Mouse (Mus musculus): ENCODE measurements at regions not wholly inside any gene's neighbourhood (a gene's known extent, or its start where the extent isn't known, plus 50 kb on each side); places are given as distances from the start of the nearest gene placed in this dataset.

DNA sequence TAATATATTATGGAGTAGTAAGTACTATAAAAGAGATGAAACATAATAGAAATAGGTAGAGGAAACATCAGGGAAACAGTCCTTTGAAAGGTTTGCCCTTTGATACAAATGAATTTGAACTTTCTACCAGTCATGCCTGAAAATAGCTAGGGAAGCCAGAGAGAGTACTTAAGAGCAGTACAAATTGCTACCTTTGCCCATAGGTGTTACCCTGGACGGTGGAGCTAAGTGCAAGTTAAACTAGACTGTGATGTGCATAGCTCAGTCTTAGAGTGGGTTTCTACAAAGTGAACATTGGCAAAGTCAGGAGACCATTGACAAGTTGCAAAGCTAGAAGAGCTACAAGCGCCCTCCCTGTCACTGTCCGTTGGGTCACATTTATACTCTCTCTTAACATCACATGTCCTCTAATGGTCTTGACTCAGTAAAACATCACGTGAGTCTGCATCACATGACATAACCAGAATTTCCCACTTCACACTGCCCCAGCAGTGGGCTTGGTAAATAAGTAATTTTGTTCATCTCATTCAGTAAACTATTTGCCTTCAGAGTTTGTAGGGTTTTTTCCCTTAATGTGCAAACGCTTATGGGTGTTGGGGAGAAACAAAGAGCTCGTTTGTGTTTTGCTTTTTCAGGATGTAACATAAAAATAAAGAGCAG is 80.6 kb upstream of the Itga1 start:
- ATAC-seq (ENCODE audit: insufficient number of reproducible peaks, insufficient read depth, low FRiP score, low read depth), result no peak

DNA sequence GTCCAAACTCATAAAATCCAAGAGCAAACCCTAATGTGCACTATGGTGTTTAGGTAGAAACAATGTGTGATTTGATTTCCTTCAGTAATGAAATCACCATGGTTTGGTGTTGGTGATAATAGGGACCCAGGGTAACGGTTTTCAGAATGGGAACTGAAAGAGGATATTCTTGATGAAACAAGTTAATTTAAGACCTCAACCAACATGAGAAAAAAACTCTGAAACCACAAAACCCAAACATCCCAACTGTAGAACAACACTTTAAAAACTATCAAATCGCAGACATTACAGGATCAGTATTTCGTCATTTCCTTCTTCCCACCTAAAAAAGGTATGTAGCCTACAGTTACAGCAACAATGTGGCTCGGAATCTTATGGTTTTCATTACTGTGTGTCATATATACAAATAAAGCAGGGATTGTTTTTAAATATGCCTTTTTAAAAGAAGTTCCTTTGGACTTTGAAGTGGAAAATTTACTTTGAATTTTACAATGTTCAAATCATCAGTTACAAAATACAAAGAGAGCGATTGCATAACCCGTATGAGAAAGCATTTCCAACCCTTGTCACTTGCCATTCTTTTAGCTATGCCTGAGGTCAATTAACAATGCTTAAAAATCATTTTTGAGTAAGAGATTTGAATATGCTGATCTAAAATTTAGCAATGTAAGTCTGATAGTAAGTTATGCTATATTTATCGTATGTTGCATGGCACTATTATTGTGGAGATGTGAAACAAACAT is 76.6 kb upstream of the Itga1 start:
- ATAC-seq (ENCODE audit: insufficient number of reproducible peaks, insufficient read depth, low FRiP score, low read depth), result no peak
- WGBS, result 91% methylated on average over 7 of the region's 7 CpGs
- no peaks in the 10 kb centered on the region for H3K4me1 ChIP-seq (ENCODE audit: control insufficient read depth, insufficient read depth, low read length)

More for the DNA sequence above, 80.6 kb upstream of the Itga1 start:
- no peak overlapping the region for H3K4me3 ChIP-seq (ENCODE audit: low read depth, low read length)
- no peaks in the 10 kb centered on the region; the same call in 1 of the 2 replicates for H3K9me3 ChIP-seq (ENCODE audit: control insufficient read depth, low read depth, low read length)
- no peak overlapping the region for H3K4me2 ChIP-seq (replicated peaks; ENCODE audit: low read depth, low read length)
- no peaks in the 10 kb centered on the region for H3K27me3 ChIP-seq (ENCODE audit: control insufficient read depth, insufficient read depth, low read length)
- no peaks in the 10 kb centered on the region for H3K4me1 ChIP-seq (ENCODE audit: control insufficient read depth, insufficient read depth, low read length)
- no peak overlapping the region for H3K9ac ChIP-seq (replicated peaks; ENCODE audit: low read depth, low read length)
- H3K27ac ChIP-seq (ENCODE audit: low read length), result no peak overlapping the region
- H3K36me3 ChIP-seq (ENCODE audit: control insufficient read depth, insufficient read depth, low read length), result no peaks in the 10 kb centered on the region
- WGBS, result 86% methylated on average over 6 of the region's 6 CpGs

DNA sequence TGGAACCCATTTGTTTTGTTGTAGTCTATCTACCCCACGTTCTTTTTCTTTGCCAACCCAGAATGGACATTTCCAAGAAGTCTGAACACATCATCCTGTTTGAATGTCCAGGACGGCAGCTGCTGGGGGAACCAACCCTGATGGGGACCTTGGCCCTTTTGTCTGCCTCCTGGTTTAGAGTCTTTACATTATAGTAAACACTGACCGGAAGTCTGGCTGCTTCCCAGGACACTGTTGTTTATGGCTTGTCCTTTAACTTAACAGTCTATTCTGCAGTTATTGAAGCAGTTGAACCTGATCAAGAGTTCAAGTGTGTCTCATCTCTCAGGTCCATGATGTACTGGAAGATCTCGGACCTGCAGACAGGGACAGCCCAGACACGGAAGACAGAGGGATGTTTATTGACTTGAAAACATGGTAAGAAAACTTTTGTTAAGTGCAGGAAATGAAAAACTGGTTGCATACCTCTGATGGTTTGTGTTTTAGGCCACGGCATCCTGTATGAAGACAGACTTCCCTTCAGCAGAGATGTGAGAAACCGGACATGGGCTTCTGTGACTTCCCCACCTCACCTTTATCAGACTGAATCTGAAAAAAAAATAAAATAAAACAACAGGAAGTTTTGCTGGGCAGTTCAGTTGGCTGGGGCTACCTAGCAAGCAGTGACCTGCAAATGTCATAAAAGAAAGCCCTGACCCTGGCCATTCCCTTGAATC is 69.7 kb upstream of the Itga1 start:
- ATAC-seq (ENCODE audit: insufficient number of reproducible peaks, insufficient read depth, low FRiP score, low read depth), result no peak
- 53% methylated on average over 7 of the region's 7 CpGs for WGBS
- Histone ChIP-seq H3K9ac (replicated peaks; ENCODE audit: low read depth, low read length) (no peak overlapping the region), H3K4me2 (replicated peaks; ENCODE audit: low read depth, low read length) (no peak overlapping the region), H3K36me3 (ENCODE audit: control insufficient read depth, insufficient read depth, low read length) (no peaks in the 10 kb centered on the region), H3K9me3 (ENCODE audit: control insufficient read depth, low read depth, low read length) (no peaks in the 10 kb centered on the region), H3K4me1 (ENCODE audit: control insufficient read depth, insufficient read depth, low read length) (no peaks in the 10 kb centered on the region), H3K27ac (ENCODE audit: low read length) (no peak overlapping the region), H3K4me3 (ENCODE audit: low read depth, low read length) (no peak overlapping the region), H3K27me3 (ENCODE audit: control insufficient read depth, insufficient read depth, low read length) (no peaks in the 10 kb centered on the region)

More for the DNA sequence above, 76.6 kb upstream of the Itga1 start:
- Histone ChIP-seq H3K36me3 (ENCODE audit: control insufficient read depth, insufficient read depth, low read length) (no peaks in the 10 kb centered on the region), H3K27ac (ENCODE audit: low read length) (no peak overlapping the region), H3K4me3 (ENCODE audit: low read depth, low read length) (no peak overlapping the region), H3K9me3 (ENCODE audit: control insufficient read depth, low read depth, low read length) (no peaks in the 10 kb centered on the region; the same call in 1 of the 2 replicates), H3K4me2 (replicated peaks; ENCODE audit: low read depth, low read length) (no peak overlapping the region), H3K9ac (replicated peaks; ENCODE audit: low read depth, low read length) (no peak overlapping the region), H3K27me3 (ENCODE audit: control insufficient read depth, insufficient read depth, low read length) (no peaks in the 10 kb centered on the region)

DNA sequence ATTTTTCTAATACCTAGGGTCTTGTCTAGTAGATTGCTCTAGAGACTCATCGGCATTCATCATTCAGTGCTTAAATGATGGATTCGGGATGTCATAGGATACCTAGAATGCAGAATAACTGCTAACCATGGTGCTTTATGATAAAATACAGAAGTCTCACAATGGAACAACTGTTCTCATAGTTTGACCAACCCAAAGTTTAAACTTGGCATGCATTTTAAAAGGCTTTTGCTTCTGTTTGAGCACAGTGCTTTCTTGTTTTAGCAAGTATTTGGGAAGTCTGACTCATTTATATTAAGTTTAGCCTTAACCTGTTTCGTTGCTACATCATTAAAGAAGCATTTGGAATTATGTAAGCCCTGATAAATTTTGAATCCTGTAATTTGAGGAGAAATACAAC is 64.2 kb upstream of the Itga1 start:
- 78% methylated on average over 3 of the region's 3 CpGs for WGBS
- Histone ChIP-seq H3K36me3 (ENCODE audit: control insufficient read depth, insufficient read depth, low read length) (no peaks in the 10 kb centered on the region), H3K27ac (ENCODE audit: low read length) (no peak overlapping the region), H3K4me1 (ENCODE audit: control insufficient read depth, insufficient read depth, low read length) (no peaks in the 10 kb centered on the region), H3K4me2 (replicated peaks; ENCODE audit: low read depth, low read length) (no peak overlapping the region), H3K9me3 (ENCODE audit: control insufficient read depth, low read depth, low read length) (no peaks in the 10 kb centered on the region), H3K27me3 (ENCODE audit: control insufficient read depth, insufficient read depth, low read length) (no peaks in the 10 kb centered on the region), H3K4me3 (ENCODE audit: low read depth, low read length) (no peak overlapping the region), H3K9ac (replicated peaks; ENCODE audit: low read depth, low read length) (no peak overlapping the region)
- ATAC-seq (ENCODE audit: insufficient number of reproducible peaks, insufficient read depth, low FRiP score, low read depth), result no peak

DNA sequence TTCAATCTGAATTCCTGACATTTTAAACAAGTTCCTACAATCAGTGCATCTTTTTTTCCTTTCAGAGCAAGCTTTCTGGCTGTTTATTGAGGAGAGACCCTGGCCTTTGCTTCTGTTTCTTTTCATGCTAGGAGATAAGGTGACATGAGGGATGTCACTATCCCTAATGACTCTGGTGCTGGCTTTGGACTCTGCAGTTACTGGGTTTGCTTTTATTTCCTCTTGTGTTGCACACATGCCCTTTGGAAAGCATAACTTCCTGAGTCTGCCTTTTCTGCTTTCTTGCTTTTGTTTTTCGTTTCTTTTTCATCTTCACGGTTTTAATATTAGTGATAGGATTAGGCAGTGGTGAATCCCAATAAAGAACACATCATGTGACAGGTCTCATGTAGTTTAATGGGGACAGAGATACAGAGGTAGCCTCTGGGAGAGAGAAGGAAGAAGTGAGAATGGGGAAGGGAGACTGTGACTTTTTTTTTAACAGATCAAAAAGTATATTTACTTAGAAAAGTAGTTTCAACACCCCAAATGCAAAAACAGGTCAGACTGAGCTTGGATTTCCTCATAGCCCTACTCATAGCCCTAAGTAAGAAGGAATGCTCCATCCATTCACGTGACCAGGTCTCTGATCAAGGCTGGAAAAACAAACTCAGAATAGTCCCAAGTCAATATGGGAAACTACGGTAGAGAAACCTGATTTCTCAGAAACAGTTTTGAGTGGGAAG is 61.1 kb upstream of the Itga1 start:
- H3K4me3 ChIP-seq (ENCODE audit: low read depth, low read length), result no peak overlapping the region
- ATAC-seq (ENCODE audit: insufficient number of reproducible peaks, insufficient read depth, low FRiP score, low read depth), result no peak
- H3K4me1 ChIP-seq (ENCODE audit: control insufficient read depth, insufficient read depth, low read length), result no peaks in the 10 kb centered on the region
- WGBS, result 60% methylated on average over 4 of the region's 4 CpGs
- H3K27me3 ChIP-seq (ENCODE audit: control insufficient read depth, insufficient read depth, low read length), result no peaks in the 10 kb centered on the region
- H3K36me3 ChIP-seq (ENCODE audit: control insufficient read depth, insufficient read depth, low read length), result no peaks in the 10 kb centered on the region
- H3K27ac ChIP-seq (ENCODE audit: low read length), result no peak overlapping the region
- H3K9me3 ChIP-seq (ENCODE audit: control insufficient read depth, low read depth, low read length), result no peaks in the 10 kb centered on the region
- H3K9ac ChIP-seq (replicated peaks; ENCODE audit: low read depth, low read length), result no peak overlapping the region
- no peak overlapping the region for H3K4me2 ChIP-seq (replicated peaks; ENCODE audit: low read depth, low read length)

DNA sequence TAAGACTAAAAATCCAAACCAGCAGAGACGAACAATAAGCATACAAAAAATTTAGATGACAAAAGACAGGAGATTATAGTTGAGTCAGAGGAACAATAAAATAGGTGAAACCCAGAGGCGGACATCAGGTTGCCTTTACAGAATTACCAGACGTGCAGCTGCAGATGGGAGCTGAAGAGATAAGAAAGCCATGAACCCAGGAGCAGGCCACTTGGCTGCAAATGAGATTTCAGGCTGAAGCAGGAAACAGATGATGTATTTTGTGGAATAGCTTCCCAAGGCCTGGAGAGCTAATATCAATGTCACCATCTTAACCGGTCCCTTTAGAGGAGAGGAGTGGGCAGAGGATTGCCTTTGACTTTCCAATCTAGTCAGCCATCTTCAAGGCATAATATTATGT is 57.6 kb upstream of the Itga1 start:
- Histone ChIP-seq H3K36me3 (ENCODE audit: control insufficient read depth, insufficient read depth, low read length) (no peaks in the 10 kb centered on the region), H3K9ac (replicated peaks; ENCODE audit: low read depth, low read length) (no peak overlapping the region), H3K27me3 (ENCODE audit: control insufficient read depth, insufficient read depth, low read length) (no peaks in the 10 kb centered on the region), H3K4me3 (ENCODE audit: low read depth, low read length) (no peak overlapping the region), H3K27ac (ENCODE audit: low read length) (no peak overlapping the region), H3K4me1 (ENCODE audit: control insufficient read depth, insufficient read depth, low read length) (no peaks in the 10 kb centered on the region), H3K4me2 (replicated peaks; ENCODE audit: low read depth, low read length) (no peak overlapping the region), H3K9me3 (ENCODE audit: control insufficient read depth, low read depth, low read length) (no peaks in the 10 kb centered on the region)
- 62% methylated on average over 4 of the region's 4 CpGs for WGBS
- ATAC-seq (ENCODE audit: insufficient number of reproducible peaks, insufficient read depth, low FRiP score, low read depth), result no peak
